Mouse (Mus musculus) neural tube, embryonic 10.5 days (tissue): ENCODE results near the gene Man1c1.

Experiments used
- DNase-seq: peaks from one replicate; pipeline ENCODE4 v3.0.0-alpha.2; 2017; ENCODE audit warnings: low spot score; ENCODE audit errors: extremely low spot score

Man1c1 gene

GRCm38 (mm10) chr4:134675800-134676199, 28.3 kb downstream of the Man1c1 start:
- peak; percentile 42 for DNase-seq

DNA sequence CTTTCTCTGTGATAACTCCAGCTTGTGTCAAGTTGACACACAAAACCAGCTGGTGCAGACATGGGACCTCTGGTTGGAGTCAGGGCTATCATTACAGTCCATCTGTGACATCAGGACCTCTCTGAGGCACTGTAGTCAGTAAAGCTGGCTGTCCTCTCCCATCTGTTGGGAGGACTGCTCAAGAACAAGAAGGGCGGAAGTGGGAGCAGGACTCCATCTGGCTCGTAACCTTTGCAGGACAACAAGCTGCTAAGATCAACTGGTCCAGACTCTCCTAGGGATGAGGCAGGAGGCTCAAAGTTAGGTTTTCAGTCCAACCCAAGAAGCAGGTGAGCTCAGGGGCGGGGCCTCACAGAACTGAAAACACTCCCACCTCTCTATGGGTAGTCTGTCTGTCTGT, 29.1 kb downstream of the Man1c1 start:
- no peak for DNase-seq

GRCm38 (mm10) chr4:134673882-134674463, 30.1 kb downstream of the Man1c1 start:
- DNase-seq = no peak

- no peak for DNase-seq
Measured at GRCm38 (mm10) chr4:134673151-134673550, 30.9 kb downstream of the Man1c1 start.

GRCm38 (mm10) chr4:134672326-134672725, 31.8 kb downstream of the Man1c1 start:
- DNase-seq = no peak

DNA sequence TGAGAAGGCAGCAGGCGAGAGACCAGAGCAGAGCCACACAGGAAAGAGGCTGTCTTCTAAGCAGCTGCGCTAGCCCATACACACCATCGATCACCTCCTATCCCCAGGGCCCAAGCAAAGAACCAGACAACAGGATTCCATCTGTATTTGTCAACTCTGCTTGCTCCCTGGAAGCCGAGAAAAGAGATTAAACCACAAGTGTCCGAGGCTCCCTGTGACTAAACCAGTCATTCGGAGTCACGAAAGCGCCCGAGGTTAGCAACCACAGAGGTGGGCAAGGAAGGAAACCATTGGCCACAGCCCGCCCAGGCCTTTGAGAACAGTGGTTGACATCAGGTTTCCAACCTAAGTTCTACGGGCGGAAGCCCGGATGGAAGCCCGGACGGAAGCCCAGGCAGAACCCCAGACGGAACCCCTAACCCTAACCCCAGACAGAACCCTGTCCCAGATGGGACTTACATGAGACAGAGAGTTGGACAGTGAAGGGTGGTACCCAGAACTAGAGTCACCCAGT, 32.4 kb downstream of the Man1c1 start:
- DNase-seq = no peak

GRCm38 (mm10) chr4:134669742-134670354, 34.2 kb downstream of the Man1c1 start:
- DNase-seq = no peak

GRCm38 (mm10) chr4:134668355-134669028, 35.6 kb downstream of the Man1c1 start:
- DNase-seq = no peak

DNA sequence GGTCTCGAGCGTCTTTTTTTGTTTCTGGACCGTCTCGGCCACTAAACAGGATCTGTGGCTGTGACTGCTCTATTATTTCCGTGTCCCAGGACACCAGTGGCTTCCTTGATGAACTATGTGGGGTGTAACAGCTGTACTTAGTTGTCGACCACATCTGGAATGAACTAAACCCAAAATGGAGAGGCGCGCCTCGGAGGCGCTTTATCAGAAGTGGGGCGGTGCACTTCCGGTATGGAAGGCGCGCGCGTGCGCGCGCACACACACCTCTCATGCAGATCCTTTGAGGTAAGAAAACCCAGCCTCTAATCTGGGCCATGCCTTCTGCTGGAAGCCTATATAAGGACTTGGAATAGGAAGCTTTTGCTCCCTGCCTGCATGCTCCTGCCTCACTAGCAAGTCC, 37.7 kb downstream of the Man1c1 start:
- no peak for DNase-seq

DNA sequence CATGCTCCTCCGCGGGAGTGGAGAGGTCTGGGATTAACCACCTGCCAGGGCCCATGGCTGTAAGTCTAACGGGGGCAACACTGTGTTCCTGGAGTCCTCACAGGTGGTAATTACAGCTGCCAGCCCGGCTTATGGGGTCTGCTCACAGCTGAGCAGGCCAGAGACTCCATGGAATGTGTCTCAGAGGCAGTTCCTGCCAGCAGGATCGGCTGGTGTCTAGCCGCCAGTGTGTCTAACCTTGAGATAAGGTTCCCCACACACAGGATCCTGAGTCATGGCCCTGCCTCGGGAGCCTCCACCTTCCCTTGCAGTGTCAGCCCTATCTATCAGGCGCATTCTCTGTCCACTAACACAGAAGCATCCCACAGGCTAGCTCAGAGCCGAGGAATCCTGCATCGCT, 41.0 kb downstream of the Man1c1 start:
- DNase-seq = no peak

DNA sequence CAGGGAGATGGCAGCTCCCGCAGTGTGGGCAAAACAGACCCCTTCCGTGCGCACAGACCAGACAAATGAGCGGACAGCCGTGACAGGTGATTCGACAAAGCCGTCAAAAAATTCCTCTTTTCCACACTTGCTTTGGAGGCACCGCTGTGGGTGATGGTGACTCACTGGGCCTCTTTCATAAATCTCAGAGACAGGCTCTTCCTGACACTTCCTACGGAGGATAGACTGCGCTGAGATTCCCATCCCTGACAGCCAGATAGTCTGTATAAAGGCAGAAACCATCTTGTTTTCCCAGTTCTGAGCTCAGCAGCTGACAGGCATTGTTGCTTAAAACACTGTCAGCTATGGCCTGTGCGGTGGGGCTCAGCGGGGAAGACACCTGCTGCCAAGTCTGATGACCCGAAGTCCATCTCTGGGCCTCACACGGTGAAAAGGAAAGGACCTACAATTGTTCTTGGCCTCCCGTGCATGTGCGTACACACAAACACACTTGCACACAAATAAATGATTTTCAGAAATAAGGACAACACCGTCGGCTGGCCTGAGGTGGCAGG, 43.4 kb downstream of the Man1c1 start:
- DNase-seq = peak; percentile 31

- DNase-seq = peak; percentile 44
Measured at GRCm38 (mm10) chr4:134659354-134660301, 44.5 kb downstream of the Man1c1 start.

GRCm38 (mm10) chr4:134657473-134657872, 46.6 kb downstream of the Man1c1 start:
- DNase-seq = no peak

GRCm38 (mm10) chr4:134654391-134654790, 49.7 kb downstream of the Man1c1 start:
- no peak for DNase-seq

GRCm38 (mm10) chr4:134652720-134653119, 51.4 kb downstream of the Man1c1 start:
- no peak for DNase-seq

GRCm38 (mm10) chr4:134652151-134652550, 51.9 kb downstream of the Man1c1 start:
- DNase-seq = no peak

GRCm38 (mm10) chr4:134651358-134651757, 52.7 kb downstream of the Man1c1 start:
- no peak for DNase-seq

- DNase-seq = no peak
Measured at GRCm38 (mm10) chr4:134645042-134645948, 58.8 kb downstream of the Man1c1 start.

DNA sequence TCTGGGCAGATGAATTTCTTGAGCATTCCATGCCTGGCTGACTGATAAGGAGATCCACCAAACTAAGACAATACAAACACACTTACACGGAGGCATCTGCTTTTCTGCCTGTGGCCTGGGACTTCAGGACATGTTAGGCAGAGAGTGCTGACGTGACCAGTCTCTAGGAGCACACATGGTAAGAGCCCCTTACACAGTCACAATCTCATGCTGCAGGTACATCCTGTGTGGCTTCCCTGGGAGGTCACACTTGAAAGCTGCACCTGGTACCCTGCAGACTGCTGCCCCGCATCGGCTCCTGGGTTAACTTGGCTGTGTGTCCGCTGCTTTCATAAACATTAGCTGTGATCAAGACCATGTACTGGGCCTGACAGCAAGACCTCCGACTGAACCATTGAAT, 59.7 kb downstream of the Man1c1 start:
- no peak for DNase-seq
